In genomic region chr4:125220314-125220713, GRCm38 (mm10) we compare ENCODE assay signal across 10 mouse cellular contexts.
DNase-seq lines count a peak whose midpoint lies in the region; ATAC-seq lines count a peak whose summit lies in the region.
"Had no signal": no experiment of that assay in that cellular context is flagged by ENCODE, and none has a peak within 500 bp of the region (broad histone marks: within the 10 kb centered on the region; RNA-seq: fewer than 3 reads in every experiment).

No protein-coding gene starts in this region.

- DNase-seq in hindbrain, embryonic 10.5 days (ENCODE audit: low spot score), result peak; percentile 25
- DNase-seq in 3134 (ENCODE audit: extremely low read depth, insufficient read length, low spot score), result peak; percentile 70
- DNase-seq in adrenal gland, adult 18-20 months (ENCODE audit: low spot score in 2 of 2), result peak; percentile 43 to 49
- no peak for DNase-seq in right cerebral cortex, postnatal 10 days (ENCODE audit: low spot score in 2 of 2)
- DNase-seq in gastrocnemius, adult 8-10 months (ENCODE audit: low spot score in 2 of 2), result no peak
- no peak for DNase-seq in heart, adult 18-20 months
- DNase-seq: gastrocnemius, postnatal 10 days had no signal

- ATAC-seq in hindbrain, embryonic 13.5 days (ENCODE audit: low FRiP score), result no peak
- ATAC-seq in kidney, embryonic 16.5 days (ENCODE audit: low FRiP score, low TSS enrichment), result peak; percentile 42; the same call in 1 of the 2 replicates

- H3K27me3 ChIP-seq in hindbrain, embryonic 10.5 days (ENCODE audit: insufficient read depth, poor library complexity, severe bottlenecking), result peaks cover 18% of the 10 kb centered on the region
- peaks cover 4% of the 10 kb centered on the region; the same call in 1 of the 2 replicates for H3K27me3 ChIP-seq in hindbrain, embryonic 13.5 days
- H3K27me3 ChIP-seq in kidney, embryonic 16.5 days (ENCODE audit: insufficient read depth, low read length), result 0 out of 2 replicates have a peak, but pooled peaks cover 8% of the 10 kb centered on the region

- 29% methylated on average over 7 of the region's 7 CpGs for WGBS in hindbrain, embryonic 10.5 days
- 37% methylated on average over 7 of the region's 7 CpGs for WGBS in hindbrain, embryonic 13.5 days
- WGBS in kidney, embryonic 16.5 days, result 34% methylated on average over 7 of the region's 7 CpGs

- peaks cover 8% of the 10 kb centered on the region; the same call in 1 of the 2 replicates for H3K4me1 ChIP-seq in hindbrain, embryonic 10.5 days (replicated peaks)
- H3K4me1 ChIP-seq in hindbrain, embryonic 13.5 days (replicated peaks), result no peaks in the 10 kb centered on the region
- H3K4me1 ChIP-seq in kidney, embryonic 16.5 days (ENCODE audit: insufficient read depth, low read length), result no peaks in the 10 kb centered on the region
- H3K4me1 ChIP-seq: liver, embryonic 15.5 days had no signal

- peaks cover 11% of the 10 kb centered on the region for H3K9me3 ChIP-seq in hindbrain, embryonic 10.5 days
- H3K9me3 ChIP-seq in hindbrain, embryonic 13.5 days, result peaks cover 12% of the 10 kb centered on the region
- peaks cover 11% of the 10 kb centered on the region; the same call in 1 of the 2 replicates for H3K9me3 ChIP-seq in kidney, embryonic 16.5 days (ENCODE audit: low read length)
- H3K9me3 ChIP-seq: liver, embryonic 15.5 days had no signal

- no peaks in the 10 kb centered on the region for H3K36me3 ChIP-seq in hindbrain, embryonic 10.5 days
- 0 out of 2 replicates have a peak, but pooled peaks cover 4% of the 10 kb centered on the region for H3K36me3 ChIP-seq in hindbrain, embryonic 13.5 days
- H3K36me3 ChIP-seq in kidney, embryonic 16.5 days (ENCODE audit: insufficient read depth, low read length), result no peaks in the 10 kb centered on the region
- H3K36me3 ChIP-seq: liver, embryonic 15.5 days had no signal

- no peak overlapping the region for H3K9ac ChIP-seq in hindbrain, embryonic 13.5 days
- H3K9ac ChIP-seq in kidney, embryonic 16.5 days (replicated peaks; ENCODE audit: low read length), result no peak overlapping the region
- H3K9ac ChIP-seq: liver, embryonic 15.5 days had no signal

- H3K27ac ChIP-seq in hindbrain, embryonic 10.5 days, result no peak overlapping the region
- H3K27ac ChIP-seq in hindbrain, embryonic 13.5 days, result no peak overlapping the region
- no peak overlapping the region for H3K27ac ChIP-seq in kidney, embryonic 16.5 days (ENCODE audit: low read length)
- H3K27ac ChIP-seq: liver, embryonic 15.5 days had no signal

- no peak overlapping the region for H3K4me3 ChIP-seq in hindbrain, embryonic 10.5 days
- H3K4me3 ChIP-seq in hindbrain, embryonic 13.5 days, result no peak overlapping the region
- H3K4me3 ChIP-seq in kidney, embryonic 16.5 days (ENCODE audit: low read length), result no peak overlapping the region
- H3K4me3 ChIP-seq: liver, embryonic 15.5 days had no signal

- no peak overlapping the region for H3K4me2 ChIP-seq in hindbrain, embryonic 13.5 days
- no peak overlapping the region for H3K4me2 ChIP-seq in kidney, embryonic 16.5 days (replicated peaks; ENCODE audit: low read depth, low read length)
- H3K4me2 ChIP-seq: liver, embryonic 15.5 days had no signal

Comparison
In these comparisons a context has a peak if more than half of its experiments do, and no peak if none do; other contexts are left out.
1. DNase-seq: peak in hindbrain, embryonic 10.5 days (single experiment), 3134 (single experiment) and adrenal gland, adult 18-20 months (2 of 2); none in right cerebral cortex, postnatal 10 days (0 of 2), gastrocnemius, adult 8-10 months (0 of 2) and heart, adult 18-20 months (0 of 2).